14 mouse cellular contexts compared by ENCODE assay signal in the genomic region with DNA sequence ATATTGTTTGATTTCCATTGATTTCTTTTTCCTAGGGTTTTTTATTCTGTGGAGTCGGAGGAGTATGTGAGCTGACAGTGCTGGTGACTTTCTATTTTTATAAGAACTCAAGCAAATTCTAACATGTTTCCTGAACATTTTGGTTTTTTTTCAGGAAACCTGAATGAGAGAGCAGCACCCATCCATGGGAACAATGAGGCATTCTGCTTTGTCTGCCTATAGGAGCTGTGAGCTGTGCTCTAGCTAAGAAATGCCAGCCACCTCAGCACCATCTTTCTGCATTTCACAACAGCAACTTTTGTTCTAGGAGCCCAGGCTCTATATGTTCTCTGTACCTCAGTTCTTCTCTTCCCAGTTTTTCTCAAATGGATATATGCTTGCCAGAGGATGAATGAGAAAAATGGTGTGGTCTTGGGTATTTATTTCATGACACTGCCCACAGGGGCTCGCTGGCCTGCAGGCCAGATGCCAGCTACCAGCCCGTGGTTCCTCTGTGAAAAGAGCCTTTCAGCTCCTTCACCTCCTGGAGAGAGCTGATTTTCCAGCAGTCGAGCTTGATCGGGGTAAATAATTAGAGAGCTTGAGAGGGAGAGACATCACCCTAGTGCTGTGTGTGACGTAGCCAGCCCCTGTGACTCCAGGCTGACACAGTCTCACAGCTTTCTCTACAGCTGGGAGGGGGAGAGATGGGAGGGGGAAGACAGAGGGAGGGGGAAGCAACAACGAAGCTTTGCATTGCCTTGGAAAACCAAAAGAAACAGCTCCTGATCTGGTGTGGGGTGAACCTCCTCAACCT.
DNase-seq lines count a peak whose midpoint lies in the region; ATAC-seq lines count a peak whose summit lies in the region.
"Had no signal": no experiment of that assay in that cellular context is flagged by ENCODE, and none has a peak within 500 bp of the region (broad histone marks: within the 10 kb centered on the region; RNA-seq: fewer than 3 reads in every experiment).

No protein-coding gene starts in this region.

- H3K36me3 ChIP-seq in forebrain, embryonic 13.5 days (ENCODE audit: poor library complexity, severe bottlenecking): no peaks in the 10 kb centered on the region
- H3K36me3 ChIP-seq in hindbrain, embryonic 16.5 days (ENCODE audit: control insufficient read depth, insufficient read depth, low read length): no peaks in the 10 kb centered on the region
- H3K36me3 ChIP-seq in neural tube, embryonic 13.5 days: no peaks in the 10 kb centered on the region
- H3K36me3 ChIP-seq: G1E had no signal

- H3K9me3 ChIP-seq in forebrain, embryonic 13.5 days (replicated peaks): no peaks in the 10 kb centered on the region
- no peaks in the 10 kb centered on the region for H3K9me3 ChIP-seq in hindbrain, embryonic 16.5 days (ENCODE audit: control insufficient read depth, low read length)
- no peaks in the 10 kb centered on the region for H3K9me3 ChIP-seq in neural tube, embryonic 13.5 days
- H3K9me3 ChIP-seq: G1E had no signal

- H3K9ac ChIP-seq in forebrain, embryonic 13.5 days: no peak overlapping the region
- H3K9ac ChIP-seq in hindbrain, embryonic 16.5 days (ENCODE audit: low read depth, low read length): 0 out of 2 replicates have a peak overlapping the region, but pooled peaks have one; percentile 6
- H3K9ac ChIP-seq in neural tube, embryonic 13.5 days: peak overlapping the region; percentile 44
- H3K9ac ChIP-seq: lung, embryonic 14.5 days had no signal

- H3K4me2 ChIP-seq in forebrain, embryonic 13.5 days: peak overlapping the region; percentile 34
- H3K4me2 ChIP-seq in hindbrain, embryonic 16.5 days (ENCODE audit: low read length): no peak overlapping the region; the same call in 1 of the 2 replicates
- H3K4me2 ChIP-seq in neural tube, embryonic 13.5 days: peak overlapping the region; percentile 7
- H3K4me2 ChIP-seq: lung, embryonic 14.5 days had no signal

- no peak overlapping the region for H3K4me3 ChIP-seq in forebrain, embryonic 13.5 days
- no peak overlapping the region for H3K4me3 ChIP-seq in hindbrain, embryonic 16.5 days (ENCODE audit: low read length)
- H3K4me3 ChIP-seq in neural tube, embryonic 13.5 days: no peak overlapping the region

- no peak for DNase-seq in frontal cortex, adult 2 months (ENCODE audit: extremely low spot score in 1 of 2, low spot score in 1 of 2)
- DNase-seq in layer of hippocampus, adult 11-12 months (ENCODE audit: low spot score): no peak
- DNase-seq in right cerebral cortex, postnatal 14 days: no peak
- no peak for DNase-seq in heart, adult 11 months
- DNase-seq: adrenal gland, postnatal 25 days; B cell, adult 2 months; liver; lung, embryonic 14.5 days had no signal

- ATAC-seq in frontal cortex, adult (ENCODE audit: low TSS enrichment): peak; percentile 15; the same call in 1 of the 2 replicates
- ATAC-seq in forebrain, embryonic 13.5 days: peak; percentile 84
- ATAC-seq in hindbrain, embryonic 16.5 days: peak; percentile 73
- ATAC-seq in neural tube, embryonic 13.5 days (ENCODE audit: low read depth): peak; percentile 70
- ATAC-seq: intestine, embryonic 16.5 days had no signal

- 9% methylated on average over 7 of the region's 7 CpGs for WGBS in forebrain, embryonic 13.5 days
- WGBS in hindbrain, embryonic 16.5 days: 10% methylated on average over 7 of the region's 7 CpGs
- WGBS in neural tube, embryonic 13.5 days: 16% methylated on average over 7 of the region's 7 CpGs

- H3K27me3 ChIP-seq in forebrain, embryonic 13.5 days: peaks cover 48% of the 10 kb centered on the region
- peaks cover 2% of the 10 kb centered on the region; the same call in 1 of the 2 replicates for H3K27me3 ChIP-seq in hindbrain, embryonic 16.5 days (replicated peaks; ENCODE audit: control insufficient read depth, insufficient read depth, low read length)
- peaks cover 20% of the 10 kb centered on the region; the same call in 1 of the 2 replicates for H3K27me3 ChIP-seq in neural tube, embryonic 13.5 days

- H3K27ac ChIP-seq in forebrain, embryonic 13.5 days: peak overlapping the region; percentile 66
- H3K27ac ChIP-seq in hindbrain, embryonic 16.5 days (ENCODE audit: low read depth, low read length): peak overlapping the region; percentile 60
- H3K27ac ChIP-seq in neural tube, embryonic 13.5 days (replicated peaks): peak overlapping the region; percentile 79

- H3K4me1 ChIP-seq in forebrain, embryonic 13.5 days: peaks cover 34% of the 10 kb centered on the region
- peaks cover 20% of the 10 kb centered on the region for H3K4me1 ChIP-seq in hindbrain, embryonic 16.5 days (ENCODE audit: control insufficient read depth, insufficient read depth, low read depth, low read length)
- H3K4me1 ChIP-seq in neural tube, embryonic 13.5 days (replicated peaks): peaks cover 58% of the 10 kb centered on the region

Comparison
In these comparisons a context has a peak if more than half of its experiments do, and no peak if none do; other contexts are left out.
1. ATAC-seq: peak in every context shown above with its lines; median percentile 84 in forebrain, embryonic 13.5 days; 73 in hindbrain, embryonic 16.5 days; 70 in neural tube, embryonic 13.5 days; 15 in frontal cortex, adult.